Mouse (Mus musculus): ENCODE measurements around the gene Lrrk2.

Lrrk2 gene

DNA sequence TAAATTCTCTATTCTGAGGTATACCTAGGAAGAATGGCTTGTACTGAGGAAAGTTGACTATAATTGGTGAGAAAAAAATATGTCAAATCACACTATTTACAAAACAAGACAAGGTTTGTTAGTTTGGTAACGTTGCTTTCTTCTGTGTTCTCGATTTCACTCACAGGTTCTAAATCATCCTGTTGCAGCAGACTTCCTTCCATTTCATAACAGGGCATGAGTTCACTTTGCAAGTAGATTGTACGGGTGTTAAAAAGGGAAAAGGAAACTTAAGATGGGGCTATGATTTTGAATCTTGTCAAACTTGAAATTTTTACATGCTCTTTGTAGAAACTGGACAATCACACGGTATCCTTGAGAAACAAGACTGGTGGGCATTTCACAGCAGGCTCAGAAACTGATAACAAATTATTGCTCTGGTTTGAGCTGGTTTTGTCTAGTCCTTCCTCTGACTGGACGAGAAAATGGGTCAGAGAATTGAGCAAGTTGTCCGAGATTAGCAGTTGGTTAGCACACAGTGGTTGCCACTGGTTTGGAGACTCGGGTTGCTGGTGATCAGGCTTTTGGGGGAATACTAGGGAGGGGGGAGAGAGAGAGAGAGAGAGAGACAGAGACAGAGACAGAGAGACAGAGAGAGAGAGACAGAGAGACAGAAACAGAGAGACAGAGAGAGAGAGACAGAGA, 13.0 kb downstream of the Lrrk2 start:
- DNase-seq (ENCODE audit: low spot score), result no peak

GRCm38 (mm10) chr15:91690648-91691047, 17.7 kb downstream of the Lrrk2 start:
- DNase-seq (ENCODE audit: low spot score), result no peak

- no peak for DNase-seq (ENCODE audit: low spot score)
Observed at GRCm38 (mm10) chr15:91693051-91693450, 20.1 kb downstream of the Lrrk2 start.

DNA sequence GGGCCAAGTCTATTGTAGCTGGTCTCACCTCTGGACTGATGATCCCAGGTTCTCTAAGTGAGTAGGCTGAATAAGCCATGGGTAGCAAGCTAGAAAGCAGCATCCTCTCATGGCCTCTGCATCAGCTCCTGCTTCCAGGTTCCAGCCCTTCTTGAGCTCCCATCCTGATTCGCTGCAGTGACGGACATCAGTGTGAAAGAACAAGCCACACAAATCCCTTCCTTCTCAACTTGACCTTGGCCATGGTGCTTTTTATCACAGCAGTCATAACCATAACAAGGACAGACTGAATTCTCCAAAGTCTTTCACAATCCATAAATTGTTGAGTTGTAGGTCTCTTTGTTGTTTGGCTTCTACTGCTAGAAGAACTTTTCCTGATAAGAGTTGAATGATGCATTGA, 20.9 kb downstream of the Lrrk2 start:
- DNase-seq (ENCODE audit: low spot score), result no peak

- DNase-seq (ENCODE audit: low spot score), result no peak
Observed at GRCm38 (mm10) chr15:91700841-91701240, 27.9 kb downstream of the Lrrk2 start.

DNA sequence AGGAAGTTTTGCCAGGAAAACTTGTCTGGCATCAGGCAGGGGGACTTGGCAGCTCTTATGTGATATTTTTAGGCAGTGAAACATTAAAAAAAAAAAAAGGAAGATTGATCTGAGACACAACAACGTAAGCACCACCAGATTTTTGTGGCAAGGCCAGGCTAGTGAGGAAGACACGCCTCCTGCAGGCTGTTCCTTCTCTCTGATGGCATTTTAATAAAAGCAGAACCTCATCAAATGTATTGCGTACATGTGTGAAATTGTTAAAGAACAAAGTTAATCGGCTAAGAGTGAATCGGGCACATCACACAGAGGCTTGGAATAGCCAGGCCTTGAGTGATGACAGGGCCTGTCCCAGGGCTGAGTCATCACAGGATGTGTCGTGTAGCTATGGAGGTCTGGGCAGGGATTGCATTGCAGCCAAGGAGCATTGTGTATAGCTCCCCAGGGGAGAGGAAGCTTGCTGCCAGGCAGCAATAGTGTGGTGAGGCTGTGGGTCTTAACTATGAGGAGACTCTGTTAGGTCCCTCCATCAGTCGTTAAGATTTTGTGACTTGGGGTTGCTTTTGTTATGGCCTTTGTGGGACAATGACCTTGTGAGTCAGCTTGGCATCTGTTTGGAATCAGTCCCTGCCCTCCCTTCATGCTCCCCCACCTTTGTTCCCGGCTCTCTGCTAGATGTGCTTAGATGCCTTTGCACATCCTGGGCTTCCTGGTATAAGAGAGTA, 30.2 kb downstream of the Lrrk2 start:
- DNase-seq (ENCODE audit: low spot score), result no peak

GRCm38 (mm10) chr15:91704091-91704490, 31.1 kb downstream of the Lrrk2 start:
- DNase-seq (ENCODE audit: low spot score), result no peak

GRCm38 (mm10) chr15:91709207-91710130, 36.5 kb downstream of the Lrrk2 start:
- DNase-seq (ENCODE audit: low spot score), result no peak

DNA sequence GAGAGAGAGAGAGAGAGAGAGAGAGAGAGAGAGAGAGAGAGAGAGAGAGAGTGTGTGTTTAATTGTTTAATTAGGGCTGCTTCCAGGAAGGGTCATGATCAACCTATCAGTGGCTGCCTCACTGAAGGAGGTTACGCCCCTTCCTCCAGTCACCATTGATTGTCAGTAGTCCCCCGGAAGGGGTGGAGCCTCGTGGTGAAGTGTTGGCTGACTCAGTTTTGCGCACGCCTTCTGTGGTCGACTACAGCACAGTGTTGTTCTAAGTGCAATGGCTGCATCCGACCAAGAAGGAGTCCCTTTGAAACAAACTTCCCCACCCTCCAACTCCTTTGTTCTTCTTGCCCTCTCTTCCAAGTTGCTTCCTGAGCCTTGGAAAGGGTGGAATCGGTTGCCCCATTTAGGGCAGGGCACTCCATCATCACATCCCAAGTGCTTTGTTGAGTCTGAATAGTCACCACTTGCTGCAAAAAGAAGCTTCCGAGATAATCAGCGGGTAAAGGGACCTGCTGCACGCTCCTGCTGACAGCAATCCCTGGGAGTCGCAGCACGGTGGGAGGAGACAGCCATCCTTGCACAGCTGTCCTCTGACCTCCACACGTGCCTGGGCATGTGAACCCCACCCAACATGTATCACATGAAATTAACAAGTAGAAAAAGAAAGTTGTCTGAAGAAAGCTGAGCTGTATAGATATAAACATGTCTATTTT, 62.4 kb downstream of the Lrrk2 start:
- no peak for DNase-seq (ENCODE audit: low spot score)

GRCm38 (mm10) chr15:91736791-91737533, 64.0 kb downstream of the Lrrk2 start:
- peak; percentile 32 for DNase-seq (ENCODE audit: low spot score)

GRCm38 (mm10) chr15:91738808-91739207, 65.8 kb downstream of the Lrrk2 start:
- no peak for DNase-seq (ENCODE audit: low spot score)

DNA sequence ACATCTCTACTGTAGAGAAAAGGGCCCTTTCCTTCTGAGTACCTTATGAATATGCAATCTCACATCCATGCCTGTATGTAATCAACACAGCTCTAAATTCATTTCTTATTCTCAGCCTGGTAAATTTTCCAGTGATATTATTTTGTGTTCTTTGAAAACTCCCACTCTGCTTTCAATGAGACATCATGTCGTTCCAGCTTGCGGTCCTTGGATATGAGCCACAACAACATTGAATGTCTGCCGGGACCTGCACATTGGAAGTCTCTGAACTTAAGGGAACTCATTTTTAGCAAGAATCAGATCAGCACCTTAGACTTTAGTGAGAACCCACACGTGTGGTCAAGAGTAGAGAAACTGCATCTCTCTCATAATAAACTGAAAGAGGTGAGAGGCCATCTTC, 72.5 kb downstream of the Lrrk2 start:
- peak; percentile 43 for DNase-seq (ENCODE audit: low spot score)

GRCm38 (mm10) chr15:91752111-91752510, 79.1 kb downstream of the Lrrk2 start:
- peak; percentile 71 for DNase-seq (ENCODE audit: low spot score)

GRCm38 (mm10) chr15:91753378-91754080, 80.6 kb downstream of the Lrrk2 start:
- no peak for DNase-seq (ENCODE audit: low spot score)

- DNase-seq (ENCODE audit: low spot score), result peak; percentile 71
Observed at GRCm38 (mm10) chr15:91754546-91754945, 81.6 kb downstream of the Lrrk2 start.

DNA sequence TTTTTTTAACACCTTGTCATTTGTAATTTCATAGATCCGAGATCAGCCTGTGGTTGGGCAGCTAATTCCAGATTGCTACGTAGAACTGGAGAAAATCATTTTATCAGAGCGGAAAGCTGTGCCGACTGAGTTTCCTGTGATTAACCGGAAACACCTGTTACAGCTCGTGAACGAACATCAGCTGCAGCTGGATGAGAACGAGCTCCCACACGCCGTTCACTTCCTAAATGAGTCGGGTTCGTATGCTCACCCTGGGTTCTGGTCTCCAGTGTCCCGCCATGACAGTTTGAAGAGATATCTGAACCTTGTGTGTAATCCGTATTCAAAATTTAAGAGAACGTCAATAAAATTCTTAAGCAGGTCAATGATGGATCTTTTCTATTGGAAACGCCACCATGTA, 82.8 kb downstream of the Lrrk2 start:
- no peak for DNase-seq (ENCODE audit: low spot score)

GRCm38 (mm10) chr15:91772041-91772440, 99.1 kb downstream of the Lrrk2 start:
- no peak for DNase-seq (ENCODE audit: low spot score)

DNA sequence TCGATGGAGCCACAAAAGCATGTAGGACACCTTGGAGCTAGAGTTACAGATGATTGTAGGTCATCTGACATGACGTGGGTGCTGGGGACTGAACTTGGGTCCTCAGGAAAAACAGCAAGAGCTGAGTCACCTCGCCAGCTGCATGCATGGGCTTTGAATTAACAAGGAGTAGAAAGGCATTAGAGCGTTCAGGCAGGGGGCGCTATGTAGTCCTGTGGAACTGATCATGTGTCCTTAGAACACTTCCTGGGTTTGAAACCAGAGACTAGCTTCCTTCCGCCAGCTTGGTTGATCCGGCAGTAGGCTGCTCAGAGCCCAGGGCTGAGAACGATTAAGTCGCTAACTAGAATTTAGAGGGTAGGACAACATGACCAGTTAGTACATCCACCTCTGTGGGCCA, 106.2 kb downstream of the Lrrk2 start:
- no peak for DNase-seq (ENCODE audit: low spot score)

- DNase-seq (ENCODE audit: low spot score), result peak; percentile 32
Observed at GRCm38 (mm10) chr15:91781172-91781571, 108.2 kb downstream of the Lrrk2 start.

GRCm38 (mm10) chr15:91788338-91788737, 115.4 kb downstream of the Lrrk2 start:
- no peak for DNase-seq (ENCODE audit: low spot score)

- DNase-seq (ENCODE audit: low spot score), result no peak
Observed at GRCm38 (mm10) chr15:91806463-91806862, 133.5 kb downstream of the Lrrk2 start.
